Comparison of ENCODE assay signal across 20 mouse cellular contexts in genomic region chr10:111089382-111089781, GRCm38 (mm10).
A peak's percentile ranks its signal among the peaks of the same experiment; 100 is the strongest.
DNase-seq lines count a peak whose midpoint lies in the region; ATAC-seq lines count a peak whose summit lies in the region.
"Had no signal": no experiment of that assay in that cellular context is flagged by ENCODE, and none has a peak within 500 bp of the region (broad histone marks: within the 10 kb centered on the region; RNA-seq: fewer than 3 reads in every experiment).

No protein-coding gene starts in this region.

- peak; percentile 33; the same call in 1 of the 2 replicates for ATAC-seq in heart, embryonic 16.5 days (replicated peaks; ENCODE audit: extremely low read depth, insufficient read depth, low FRiP score)
- ATAC-seq in common myeloid progenitor, adult 5-6 weeks (replicated peaks; ENCODE audit: low read depth, poor library complexity, severe bottlenecking) = peak; percentile 52
- ATAC-seq: forebrain, embryonic 13.5 days; hindbrain, postnatal 0 days; liver, postnatal 0 days had no signal

- DNase-seq in heart, postnatal 36 days = no peak
- DNase-seq in retina, postnatal 1 day = peak; percentile 24
- no peak for DNase-seq in retina, embryonic 14.5 days (ENCODE audit: low spot score)
- no peak for DNase-seq in frontal cortex, adult 2 months (ENCODE audit: extremely low spot score in 1 of 2, low spot score in 1 of 2)
- no peak for DNase-seq in midbrain, embryonic 10.5 days (ENCODE audit: low spot score)
- DNase-seq: cerebellum, adult 8-10 months; gastrocnemius, postnatal 14 days; heart, adult 2 months; kidney, adult 11 months; liver, postnatal 0 days; lung, postnatal 14 days; right cerebral cortex, postnatal 4 days; thymus, adult 2 months had no signal

- intact Hi-C loops in heart, postnatal 36 days (cut with DNase I) = no loop called here

- H3K4me3 ChIP-seq in heart, embryonic 16.5 days (ENCODE audit: low read length) = no peak overlapping the region
- H3K4me3 ChIP-seq in midbrain, embryonic 10.5 days = no peak overlapping the region
- H3K4me3 ChIP-seq: embryonic facial prominence, embryonic 12.5 days; erythroblast, embryonic 14.5 days; forebrain, embryonic 13.5 days; heart, adult 2 months; neural tube, embryonic 12.5 days had no signal

- peaks cover 7% of the 10 kb centered on the region for H3K4me1 ChIP-seq in heart, embryonic 16.5 days (ENCODE audit: control insufficient read depth, insufficient read depth, low read length)
- H3K4me1 ChIP-seq in midbrain, embryonic 10.5 days = peaks cover 6% of the 10 kb centered on the region
- H3K4me1 ChIP-seq: forebrain, embryonic 13.5 days; neural tube, embryonic 12.5 days had no signal

- H3K9me3 ChIP-seq in heart, embryonic 16.5 days (replicated peaks; ENCODE audit: control insufficient read depth, low read length) = no peaks in the 10 kb centered on the region
- H3K9me3 ChIP-seq in midbrain, embryonic 10.5 days (replicated peaks) = no peaks in the 10 kb centered on the region
- H3K9me3 ChIP-seq: embryonic facial prominence, embryonic 12.5 days; forebrain, embryonic 13.5 days; neural tube, embryonic 12.5 days had no signal

- H3K27me3 ChIP-seq in heart, embryonic 16.5 days (ENCODE audit: control insufficient read depth, insufficient read depth, low read length) = no peaks in the 10 kb centered on the region
- no peaks in the 10 kb centered on the region for H3K27me3 ChIP-seq in midbrain, embryonic 10.5 days (ENCODE audit: low read depth, poor library complexity, severe bottlenecking)
- H3K27me3 ChIP-seq: embryonic facial prominence, embryonic 12.5 days; forebrain, embryonic 13.5 days; neural tube, embryonic 12.5 days had no signal

- no peak overlapping the region for H3K9ac ChIP-seq in heart, embryonic 16.5 days (ENCODE audit: low read length)
- H3K9ac ChIP-seq: embryonic facial prominence, embryonic 12.5 days; forebrain, embryonic 13.5 days; liver, postnatal 0 days; neural tube, embryonic 12.5 days had no signal

- H3K36me3 ChIP-seq in heart, embryonic 16.5 days (ENCODE audit: control insufficient read depth, insufficient read depth) = no peaks in the 10 kb centered on the region
- H3K36me3 ChIP-seq in midbrain, embryonic 10.5 days = no peaks in the 10 kb centered on the region
- H3K36me3 ChIP-seq: embryonic facial prominence, embryonic 12.5 days; neural tube, embryonic 12.5 days had no signal

- 20% methylated on average over 5 of the region's 5 CpGs for WGBS in heart, embryonic 16.5 days
- WGBS in midbrain, embryonic 10.5 days = 84% methylated on average over 5 of the region's 5 CpGs

- H3K4me2 ChIP-seq in heart, embryonic 16.5 days (ENCODE audit: low read depth, low read length) = no peak overlapping the region
- H3K4me2 ChIP-seq: embryonic facial prominence, embryonic 12.5 days; forebrain, embryonic 13.5 days; neural tube, embryonic 12.5 days had no signal

- H3K27ac ChIP-seq in heart, embryonic 16.5 days (ENCODE audit: low read length) = no peak overlapping the region
- H3K27ac ChIP-seq in midbrain, embryonic 10.5 days (replicated peaks) = no peak overlapping the region
- H3K27ac ChIP-seq: embryonic facial prominence, embryonic 12.5 days; forebrain, embryonic 13.5 days; heart, adult 2 months; hindbrain, postnatal 0 days; neural tube, embryonic 12.5 days had no signal
